In the genomic region with DNA sequence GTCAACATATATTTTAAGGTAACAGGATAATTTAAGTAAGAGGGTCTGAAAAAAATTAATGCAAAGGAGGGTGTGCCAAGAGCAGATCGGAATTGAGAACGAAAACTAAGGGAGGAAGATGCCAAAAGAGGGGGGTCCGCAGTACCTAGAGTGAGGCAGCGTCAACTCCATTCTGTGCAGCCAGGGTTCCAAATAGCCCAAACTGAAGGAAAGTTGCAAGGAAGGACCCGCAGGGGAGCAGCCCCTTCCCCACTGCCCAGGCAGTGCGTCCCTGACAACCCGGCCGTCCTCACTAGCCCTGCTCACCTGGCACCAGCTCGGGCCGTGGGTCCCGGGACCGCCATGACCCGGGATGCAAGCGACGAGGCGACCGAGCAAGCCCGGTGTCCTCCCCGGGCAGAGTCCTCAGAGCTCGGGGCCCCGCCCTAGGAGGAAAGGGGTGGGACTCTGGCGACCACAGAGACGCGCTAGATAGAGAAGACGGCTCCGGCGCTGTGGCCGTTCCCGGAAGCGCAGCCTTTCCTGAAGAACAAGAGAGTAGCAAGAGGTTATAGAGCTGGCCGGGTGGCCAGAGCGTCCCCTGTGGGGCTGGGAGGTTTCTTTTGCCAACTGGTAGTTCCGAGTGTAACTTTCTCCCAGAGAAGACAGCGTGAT, we compare ENCODE assay signal across 8 mouse cellular contexts. TPM values are rescaled to one million over a fixed set of nuclear protein-coding genes. Genes with fewer than 3 reads are reported as not detected.
DNase-seq lines count a peak whose midpoint lies in the region; ATAC-seq lines count a peak whose summit lies in the region.

A gene (minus strand): TSS at position 437 of the 654 bp plus-strand sequence.

- no peaks in the 10 kb centered on the region for H3K36me3 ChIP-seq in hindbrain, embryonic 14.5 days (replicated peaks; ENCODE audit: control insufficient read depth, insufficient read depth)

- no peaks in the 10 kb centered on the region for H3K27me3 ChIP-seq in hindbrain, embryonic 14.5 days (ENCODE audit: control insufficient read depth, insufficient read depth, low read length)

- no peak within 1 kb of the TSS for H3K27ac ChIP-seq in hindbrain, embryonic 14.5 days

- DNase-seq in R1 (ENCODE audit: low read depth, low spot score), result peak; percentile 94
- peak; percentile 93 to 96 for DNase-seq in cerebellum, postnatal 25 days
- DNase-seq in frontal cortex, postnatal 25 days (ENCODE audit: low spot score in 2 of 2), result peak; percentile 74 to 81
- DNase-seq in hindbrain, embryonic 14.5 days (ENCODE audit: low spot score), result peak; percentile 82
- DNase-seq in layer of hippocampus, postnatal 36 days, result peak; percentile 89 to 92
- DNase-seq in lung, postnatal 36 days, result peak; percentile 99
- peak; percentile 95 for DNase-seq in retina, postnatal 1 day
- DNase-seq in urinary bladder, adult 18-20 months (ENCODE audit: low spot score in 2 of 2), result peak; percentile 89 to 94

- H3K4me1 ChIP-seq in hindbrain, embryonic 14.5 days (replicated peaks; ENCODE audit: control insufficient read depth, insufficient read depth, low read length), result 0 out of 2 replicates have a peak, but pooled peaks cover 2% of the 10 kb centered on the region

- H3K4me2 ChIP-seq in hindbrain, embryonic 14.5 days (replicated peaks), result peak within 1 kb of the TSS; percentile 65

- H3K9me3 ChIP-seq in hindbrain, embryonic 14.5 days (ENCODE audit: control insufficient read depth, low read length), result no peaks in the 10 kb centered on the region

- peak within 1 kb of the TSS; percentile 76 for H3K9ac ChIP-seq in hindbrain, embryonic 14.5 days

- peak within 1 kb of the TSS; percentile 66 for H3K4me3 ChIP-seq in hindbrain, embryonic 14.5 days (replicated peaks; ENCODE audit: low read length)

- under 1% methylated on average over 34 of the region's 34 CpGs for WGBS in hindbrain, embryonic 14.5 days

- peak; percentile 98 for ATAC-seq in hindbrain, embryonic 14.5 days (ENCODE audit: low FRiP score)

RNA-seq across cellular contexts. Expression of the gene that starts here (rescaled TPM):
- 9.5 and 9.9 TPM in 2 replicates for polyA plus RNA-seq in hindbrain, embryonic 14.5 days (2014; fragmentation: Nextera tagmentation; extraction: Ambion mirVana)
- total RNA-seq in layer of hippocampus, postnatal 36 days (2021), result 10 to 100 TPM; 12.6 to 15.2 TPM
